Mouse (Mus musculus): Measurements from ENCODE around the gene 2310061N02Rik. TPM values are rescaled to one million over a fixed set of nuclear protein-coding genes. Genes with fewer than 3 reads are reported as not detected.

Gene 2310061N02Rik
- not detected in 2 replicates for polyA plus RNA-seq (2015; fragmentation: Nextera tagmentation; extraction: Ambion mirVana)

DNA sequence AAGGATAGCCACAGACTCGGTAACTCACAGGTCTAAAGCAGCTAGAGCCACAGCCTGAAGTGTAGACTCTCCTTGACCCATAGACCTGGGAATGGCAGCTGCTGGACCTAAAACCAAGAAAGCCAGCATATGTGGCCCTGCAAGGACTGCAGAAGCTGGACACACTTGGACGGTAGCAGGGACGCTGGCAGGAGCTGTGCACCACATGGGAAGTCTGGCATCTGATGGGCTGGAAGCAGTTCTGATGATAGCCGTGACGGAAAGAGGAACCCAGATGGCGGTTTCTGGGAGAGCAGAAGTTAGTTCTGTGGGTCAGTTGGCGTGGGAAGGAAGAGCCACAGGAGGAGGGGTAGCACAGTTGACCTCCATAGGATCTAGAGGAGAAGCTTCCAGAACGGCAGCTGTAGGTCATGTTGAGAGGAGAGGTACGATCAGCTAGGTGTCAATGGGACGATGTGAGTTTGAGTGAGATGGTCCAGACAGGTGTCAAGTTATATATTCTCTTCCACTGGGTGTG lies at the start of gene 2310061N02Rik:
Gene 2310061N02Rik (minus strand): TSS at position 467 of the 517 bp plus-strand sequence.

DNA sequence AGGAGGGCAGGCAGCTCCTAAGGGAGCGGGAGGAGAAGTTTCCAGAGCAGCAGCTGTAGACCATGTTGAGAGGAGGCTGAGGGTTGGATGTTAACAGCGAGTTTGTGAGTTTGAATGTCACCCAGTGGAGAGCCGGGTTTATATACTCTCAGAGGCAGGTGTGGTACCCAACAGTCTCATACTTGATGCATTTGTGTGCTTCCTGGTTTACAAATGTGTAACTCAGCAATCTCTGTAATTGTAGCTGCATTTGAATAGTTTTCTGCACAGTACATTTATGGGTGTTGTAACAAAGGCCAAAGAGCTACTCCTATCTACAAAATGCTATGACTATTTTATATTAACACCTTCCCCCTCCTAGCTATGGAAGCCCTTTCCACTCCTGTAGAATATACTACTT lies 43.8 kb upstream of the 2310061N02Rik start, which contains the start of gene Krtap13:
Gene Krtap13 (minus strand): TSS at position 101 of the 400 bp plus-strand sequence.

DNA sequence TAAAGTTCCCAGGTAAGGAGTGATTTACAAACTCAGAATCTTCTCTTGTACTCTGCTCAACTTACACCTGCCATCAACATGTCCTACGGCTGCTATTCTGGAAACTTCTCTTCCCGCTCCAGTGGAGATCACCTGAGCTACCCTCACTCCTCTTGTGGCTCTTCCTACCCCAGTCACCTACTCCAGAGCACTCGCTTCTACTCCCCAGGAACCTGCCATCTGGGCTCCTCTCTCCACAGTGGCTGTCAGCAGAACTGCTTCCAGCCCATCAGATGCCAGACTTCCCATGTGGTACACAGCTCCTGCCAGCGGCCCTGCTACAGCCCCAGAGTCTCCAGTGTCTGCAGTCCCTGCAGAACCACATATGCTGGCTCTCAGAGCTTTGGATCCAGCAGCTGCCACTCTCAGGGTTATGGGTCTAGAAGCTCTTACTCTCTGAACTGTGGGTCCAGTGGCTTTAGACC lies 21.1 kb upstream of the 2310061N02Rik start, which contains the start of gene Krtap13-1:
Gene Krtap13-1 (plus strand): TSS at position 51 of the 464 bp plus-strand sequence.

DNA sequence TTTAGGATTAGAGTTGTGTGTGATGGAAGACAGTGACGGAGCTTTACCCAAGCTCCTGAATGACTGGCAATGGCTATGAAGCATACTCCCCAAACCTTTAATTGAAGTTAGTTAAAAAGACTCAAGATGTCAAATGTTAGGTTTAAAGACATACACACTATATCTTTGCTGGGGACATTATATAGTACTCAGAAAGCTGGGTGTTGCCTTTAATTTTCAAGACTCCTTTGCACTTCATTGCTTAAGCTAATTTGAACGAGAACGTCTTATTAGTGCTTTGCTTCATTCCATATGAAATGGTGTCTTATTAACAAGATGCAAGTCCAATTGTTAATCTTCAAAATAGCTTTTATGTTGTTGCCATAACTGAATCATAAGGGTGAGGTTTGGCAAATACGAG lies 36.2 kb downstream of the 2310061N02Rik start, which contains the start of gene Krtap27-1:
Gene Krtap27-1 (minus strand): TSS at position 101 of the 400 bp plus-strand sequence.

Other genes starting within 250 kb of the 2310061N02Rik start
- gene Cldn17, start 201.0 kb downstream of the 2310061N02Rik start, polyA plus RNA-seq (2015; fragmentation: Nextera tagmentation; extraction: Ambion mirVana) = not detected in 2 replicates
- gene Cldn8, start 144.8 kb downstream of the 2310061N02Rik start, polyA plus RNA-seq (2015; fragmentation: Nextera tagmentation; extraction: Ambion mirVana) = 0.05 TPM in 1 of 2 replicates, not detected in the other
- not detected in 2 replicates for gene Krtap24-1, start 95.7 kb downstream of the 2310061N02Rik start, polyA plus RNA-seq (2015; fragmentation: Nextera tagmentation; extraction: Ambion mirVana)
- gene 2310079G19Rik, start 80.3 kb downstream of the 2310061N02Rik start, polyA plus RNA-seq (2015; fragmentation: Nextera tagmentation; extraction: Ambion mirVana) = 0.19 TPM in 1 of 2 replicates, not detected in the other
- not detected in 2 replicates for gene Krtap26-1, start 60.2 kb downstream of the 2310061N02Rik start, polyA plus RNA-seq (2015; fragmentation: Nextera tagmentation; extraction: Ambion mirVana)
- gene Krtap27-1, start 36.3 kb downstream of the 2310061N02Rik start, polyA plus RNA-seq (2015; fragmentation: Nextera tagmentation; extraction: Ambion mirVana) = not detected in 2 replicates
- not detected in 2 replicates for gene Krtap13-1, start 20.9 kb upstream of the 2310061N02Rik start, polyA plus RNA-seq (2015; fragmentation: Nextera tagmentation; extraction: Ambion mirVana)
- not detected in 2 replicates for gene Krtap13, start 43.7 kb upstream of the 2310061N02Rik start, polyA plus RNA-seq (2015; fragmentation: Nextera tagmentation; extraction: Ambion mirVana)
- gene 2310034C09Rik, start 50.9 kb upstream of the 2310061N02Rik start, polyA plus RNA-seq (2015; fragmentation: Nextera tagmentation; extraction: Ambion mirVana) = not detected in 2 replicates
- not detected in 2 replicates for gene 2310057N15Rik, start 66.2 kb upstream of the 2310061N02Rik start, polyA plus RNA-seq (2015; fragmentation: Nextera tagmentation; extraction: Ambion mirVana)
- gene Gm5965, start 69.9 kb upstream of the 2310061N02Rik start, polyA plus RNA-seq (2015; fragmentation: Nextera tagmentation; extraction: Ambion mirVana) = not detected in 2 replicates
- not detected in 2 replicates for gene Gm20741, start 104.3 kb upstream of the 2310061N02Rik start, polyA plus RNA-seq (2015; fragmentation: Nextera tagmentation; extraction: Ambion mirVana)
- gene Krtap15, start 112.3 kb upstream of the 2310061N02Rik start, polyA plus RNA-seq (2015; fragmentation: Nextera tagmentation; extraction: Ambion mirVana) = not detected in 2 replicates
- not detected in 2 replicates for gene Krtap14, start 118.2 kb upstream of the 2310061N02Rik start, polyA plus RNA-seq (2015; fragmentation: Nextera tagmentation; extraction: Ambion mirVana)
- gene Krtap19-1, start 161.4 kb upstream of the 2310061N02Rik start, polyA plus RNA-seq (2015; fragmentation: Nextera tagmentation; extraction: Ambion mirVana) = not detected in 2 replicates
- gene Krtap19-2, start 166.3 kb upstream of the 2310061N02Rik start, polyA plus RNA-seq (2015; fragmentation: Nextera tagmentation; extraction: Ambion mirVana) = not detected in 2 replicates
- not detected in 2 replicates for gene Krtap19-3, start 170.1 kb upstream of the 2310061N02Rik start, polyA plus RNA-seq (2015; fragmentation: Nextera tagmentation; extraction: Ambion mirVana)
- not detected in 2 replicates for gene Krtap19-4, start 177.1 kb upstream of the 2310061N02Rik start, polyA plus RNA-seq (2015; fragmentation: Nextera tagmentation; extraction: Ambion mirVana)
- not detected in 2 replicates for gene Krtap19-5, start 188.5 kb upstream of the 2310061N02Rik start, polyA plus RNA-seq (2015; fragmentation: Nextera tagmentation; extraction: Ambion mirVana)
- gene Krtap19-9b, start 224.3 kb upstream of the 2310061N02Rik start, polyA plus RNA-seq (2015; fragmentation: Nextera tagmentation; extraction: Ambion mirVana) = not detected in 2 replicates

Measured in skeletal muscle tissue, postnatal 0 days (tissue).